Comparison of ENCODE assay signal across 8 mouse cellular contexts in genomic region chr7:100862828-100863638, GRCm38 (mm10). TPM values are rescaled to one million over a fixed set of nuclear protein-coding genes. Genes with fewer than 3 reads are reported as not detected.
A peak's percentile ranks its signal among the peaks of the same experiment; 100 is the strongest.
DNase-seq lines count a peak whose midpoint lies in the region; ATAC-seq and TF ChIP-seq lines count a peak whose summit lies in the region.

TSS of gene Relt (minus strand) at chr7:100863446.

- peak; percentile 98 for DNase-seq in MN1 (ENCODE audit: low spot score)
- peak; percentile 94 for DNase-seq in cerebellum, adult 8-10 months
- peak; percentile 94 for DNase-seq in forelimb bud, embryonic 11.5 days (ENCODE audit: low read depth, low spot score)
- DNase-seq in layer of hippocampus, adult 9-10 months (ENCODE audit: low spot score) = peak; percentile 62
- peak; percentile 92 for DNase-seq in thymus, adult 18-20 months

- peak within 1 kb of the TSS; percentile 78 for H3K27ac ChIP-seq in lung, embryonic 15.5 days
- no peak within 1 kb of the TSS for H3K27ac ChIP-seq in olfactory bulb, adult 2 months (ENCODE audit: insufficient read depth, low read depth, low read length)

- peak within 1 kb of the TSS; percentile 83 for H3K4me3 ChIP-seq in lung, embryonic 15.5 days
- peak within 1 kb of the TSS; percentile 94 for H3K4me3 ChIP-seq in olfactory bulb, adult 2 months (ENCODE audit: insufficient read depth, low read depth, low read length)

- H3K4me2 ChIP-seq in lung, embryonic 15.5 days = peak within 1 kb of the TSS; percentile 99

- TF ChIP-seq CTCF in olfactory bulb, adult 2 months (IDR thresholded peaks at IDR 0.05; ENCODE audit: insufficient read depth, low read depth, low read length) = peak; percentile 69

- H3K9ac ChIP-seq in lung, embryonic 15.5 days = peak within 1 kb of the TSS; percentile 67

- 0 out of 2 replicates have a peak, but pooled peaks cover 3% of the 10 kb centered on the region for H3K4me1 ChIP-seq in lung, embryonic 15.5 days
- peaks cover 7% of the 10 kb centered on the region; the same call in 1 of the 2 replicates for H3K4me1 ChIP-seq in olfactory bulb, adult 2 months (ENCODE audit: control insufficient read depth, insufficient read depth, low read length)

- ATAC-seq in hematopoietic stem cell, adult 5-6 weeks (replicated peaks in 1 of 2; ENCODE audit: insufficient read depth in 1 of 2, low FRiP score in 2 of 2, low TSS enrichment in 1 of 2, low read depth in 1 of 2, poor library complexity in 2 of 2, severe bottlenecking in 2 of 2) = peak; percentile 92 to 93
- ATAC-seq in lung, embryonic 15.5 days (ENCODE audit: borderline replicate concordance, extremely low read depth, low FRiP score, low TSS enrichment) = peak; percentile 92

- no peaks in the 10 kb centered on the region for H3K36me3 ChIP-seq in lung, embryonic 15.5 days

- no peaks in the 10 kb centered on the region for H3K27me3 ChIP-seq in lung, embryonic 15.5 days

- H3K9me3 ChIP-seq in lung, embryonic 15.5 days = no peaks in the 10 kb centered on the region

- under 1% methylated on average over 87 of the region's 91 CpGs for WGBS in lung, embryonic 15.5 days
- WGBS in olfactory bulb, adult 2 months = under 1% methylated on average over 90 of the region's 91 CpGs

- TF ChIP-seq POLR2A in olfactory bulb, adult 2 months (IDR thresholded peaks at IDR 0.05; ENCODE audit: insufficient read depth, low read depth, low read length) = peak; percentile 78

RNA-seq across cellular contexts. Expression of gene Relt, which starts in this region (rescaled TPM):
- total RNA-seq in hematopoietic stem cell, adult 5-6 weeks (2017) = 16.6 and 24.5 TPM in 2 replicates
- 3.6 and 4.6 TPM in 2 replicates for polyA plus RNA-seq in lung, embryonic 15.5 days (2015; fragmentation: Nextera tagmentation; extraction: Ambion mirVana)
- polyA plus RNA-seq in olfactory bulb, adult 2 months (2012; ENCODE audit: insufficient read depth, insufficient read length, low replicate concordance, missing spikeins) = not detected in 2 replicates
